Mouse (Mus musculus): ENCODE results near the gene Itga5.

- TF ChIP-seq CTCF (IDR thresholded peaks at IDR 0.05) (0 out of 2 replicates have a peak, but pooled peaks have one; percentile 6), EP300 (IDR thresholded peaks at IDR 0.05) (no peak)
These were observed 26.6 kb downstream of the Itga5 start, which contains the start of gene Zfp385a for GRCm38 (mm10) chr15:103339961-103340337.

Measured in lung, postnatal 0 days (tissue).